Mouse (Mus musculus): ENCODE results near the gene Mcfd2. TPM values are rescaled to one million over a fixed set of nuclear protein-coding genes. Genes with fewer than 3 reads are reported as not detected.

The Mcfd2 gene
- total RNA-seq, 2 experiments from 2014 or later, result 41.8 to 46.4 TPM

DNA sequence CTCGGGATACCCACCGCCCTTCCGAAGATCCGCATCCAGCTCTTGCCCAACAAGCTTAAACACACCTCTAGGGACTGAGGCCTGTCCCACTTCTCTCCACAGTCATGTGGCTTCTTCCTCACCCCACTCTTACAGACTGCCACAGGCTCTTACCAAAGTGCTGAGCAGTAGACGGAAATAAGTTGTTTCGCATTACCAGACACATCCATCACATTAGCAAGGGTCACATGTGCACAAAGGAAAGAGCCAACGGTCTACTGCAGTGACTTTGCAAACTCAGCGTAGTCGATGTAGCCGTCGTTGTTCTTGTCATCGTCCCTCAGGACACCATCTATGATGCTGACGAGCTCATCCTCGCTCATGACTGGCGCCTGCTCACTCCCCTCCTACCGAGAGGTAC, 10.1 kb downstream of the Mcfd2 start:
- DNase-seq (ENCODE audit: low spot score), result no peak

GRCm38 (mm10) chr17:87254384-87254783, 11.4 kb downstream of the Mcfd2 start:
- DNase-seq (ENCODE audit: low spot score), result no peak
- intact Hi-C loops (cut with DNase I), result loop anchor here (10.0 kb wide), 1 partner anchor 770 kb away; no protein-coding TSS in a partner anchor

More for the DNA sequence above, 10.1 kb downstream of the Mcfd2 start:
- intact Hi-C loops (cut with DNase I), result loop anchor here (10.0 kb wide), 1 partner anchor 771 kb away; no protein-coding TSS in a partner anchor

DNA sequence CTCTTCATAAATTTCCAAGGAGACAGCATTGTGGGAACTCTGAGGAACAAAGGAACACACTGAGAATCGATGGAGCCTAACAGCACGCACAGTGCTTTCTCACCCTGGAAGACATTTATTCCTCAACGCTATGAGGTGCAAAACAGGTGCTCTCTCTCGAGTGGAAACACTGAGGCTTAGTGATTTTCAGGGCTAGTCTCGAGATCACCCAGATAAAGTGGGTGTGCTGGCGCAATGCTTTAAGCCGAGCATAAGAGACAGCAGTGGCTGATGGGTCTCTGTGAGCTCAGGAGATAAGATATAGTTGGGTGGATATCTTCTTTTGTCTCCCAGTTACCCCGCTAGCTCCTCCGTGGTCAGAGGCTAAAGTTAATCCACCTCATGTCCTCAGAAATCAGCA, 19.6 kb downstream of the Mcfd2 start:
- intact Hi-C loops (cut with DNase I), result loop anchor here (2.0 kb wide), 1 partner anchor 137 kb away; no protein-coding TSS in a partner anchor
- no peak for DNase-seq (ENCODE audit: low spot score)

DNA sequence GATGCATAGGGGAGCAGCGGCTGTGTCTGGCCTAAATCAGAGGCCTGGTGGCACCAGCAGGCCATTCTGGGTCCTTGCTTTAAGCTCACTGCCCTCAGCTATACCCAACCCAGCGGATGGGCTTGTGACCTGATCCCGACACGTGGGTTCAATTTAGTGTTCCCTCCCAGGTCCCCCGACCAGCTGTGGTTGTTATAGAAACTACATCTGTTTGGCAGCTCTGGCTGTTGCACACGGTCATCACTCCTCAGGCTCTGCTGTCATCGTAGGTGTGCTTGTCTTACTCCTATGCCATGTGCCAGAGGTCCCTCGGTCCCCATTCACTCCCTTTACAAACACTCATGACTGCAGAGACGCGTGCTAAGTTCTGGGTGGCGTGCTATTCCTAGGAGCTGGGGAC, 27.9 kb downstream of the Mcfd2 start:
- intact Hi-C loops (cut with DNase I), result no loop called here
- DNase-seq (ENCODE audit: low spot score), result no peak

DNA sequence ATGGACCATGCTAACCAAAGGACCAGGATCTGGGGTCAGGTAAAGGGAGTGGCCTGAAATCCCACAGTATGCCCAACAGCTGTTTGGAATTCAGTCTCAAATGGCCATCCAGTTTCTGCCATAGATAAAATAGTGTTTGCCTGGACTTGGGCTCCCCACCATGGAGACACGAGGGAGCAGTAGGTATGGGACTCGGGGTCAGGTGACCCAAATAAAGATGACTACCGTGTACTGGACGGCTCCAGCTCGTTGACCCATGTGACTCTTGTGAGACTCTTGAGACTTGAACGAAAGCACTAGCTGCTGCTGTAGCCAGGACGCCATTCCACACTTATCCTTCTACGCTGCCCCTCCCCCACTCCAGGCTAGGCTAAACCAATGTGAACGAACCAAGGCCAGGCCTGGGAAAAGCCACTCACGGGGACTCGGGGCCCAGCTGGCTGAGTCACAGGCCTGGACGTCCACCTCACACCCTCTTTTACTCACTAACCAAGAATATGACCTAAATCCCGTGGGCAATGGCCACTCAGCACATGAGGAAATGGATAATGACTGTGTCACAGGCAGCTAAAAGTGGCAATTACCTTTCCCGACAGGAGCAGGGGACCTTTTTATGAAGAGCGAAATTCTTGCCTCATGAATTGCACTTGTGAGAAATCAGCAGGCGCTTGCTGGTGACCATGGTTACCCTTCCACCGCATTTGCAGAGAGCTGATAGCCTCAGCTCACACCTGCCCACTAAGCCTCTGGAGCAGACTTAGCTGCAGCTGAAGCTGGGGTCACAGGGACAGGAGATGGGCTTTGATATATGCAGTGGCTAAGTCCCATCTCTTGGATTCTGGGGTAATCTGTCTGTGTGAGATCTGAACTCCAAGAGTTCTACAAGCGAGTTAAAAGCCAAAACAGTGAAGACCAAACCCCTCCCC, 28.7 kb downstream of the Mcfd2 start:
- DNase-seq (ENCODE audit: low spot score), result no peak

DNA sequence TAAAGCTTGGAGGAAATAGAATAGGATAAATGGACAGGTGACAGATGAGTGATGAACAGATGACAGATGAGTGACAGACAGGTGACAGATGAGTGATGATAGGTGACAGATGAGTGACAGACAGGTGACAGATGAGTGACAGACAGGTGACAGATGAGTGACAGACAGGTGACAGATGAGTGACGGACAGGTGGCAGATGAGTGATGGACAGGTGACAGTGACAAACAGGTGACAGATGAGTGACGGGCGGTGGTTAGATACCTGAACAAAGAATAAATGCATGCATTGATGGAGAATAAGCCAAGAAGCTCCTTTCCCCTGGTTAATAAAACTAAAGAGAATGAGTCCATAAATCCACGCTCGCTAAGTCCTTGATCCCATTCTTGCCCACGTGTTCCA, 30.7 kb downstream of the Mcfd2 start:
- intact Hi-C loops (cut with DNase I), result no loop called here
- DNase-seq (ENCODE audit: low spot score), result no peak

More for the DNA sequence above, 28.7 kb downstream of the Mcfd2 start:
- intact Hi-C loops (cut with DNase I), result no loop called here

DNA sequence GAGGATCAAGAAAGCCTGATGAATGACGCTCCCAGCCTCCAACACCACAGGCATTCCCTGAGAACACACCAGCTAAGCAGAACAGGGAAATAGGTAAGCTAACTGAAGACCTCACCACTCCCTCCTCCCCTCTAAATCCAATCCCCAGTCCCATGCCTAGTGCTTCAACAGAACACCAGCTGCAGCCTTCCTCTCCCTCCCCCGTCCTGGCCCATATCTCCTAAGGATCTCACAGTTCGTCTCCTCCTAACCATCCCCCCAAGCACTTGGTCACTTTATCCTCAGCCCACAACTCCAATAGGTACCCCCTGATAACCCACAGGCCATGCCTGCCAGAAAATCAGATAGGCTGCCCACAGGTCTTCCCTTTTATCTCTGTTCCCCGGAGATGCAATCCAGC, 37.9 kb downstream of the Mcfd2 start:
- DNase-seq (ENCODE audit: low spot score), result no peak
- intact Hi-C loops (cut with DNase I), result no loop called here

DNA sequence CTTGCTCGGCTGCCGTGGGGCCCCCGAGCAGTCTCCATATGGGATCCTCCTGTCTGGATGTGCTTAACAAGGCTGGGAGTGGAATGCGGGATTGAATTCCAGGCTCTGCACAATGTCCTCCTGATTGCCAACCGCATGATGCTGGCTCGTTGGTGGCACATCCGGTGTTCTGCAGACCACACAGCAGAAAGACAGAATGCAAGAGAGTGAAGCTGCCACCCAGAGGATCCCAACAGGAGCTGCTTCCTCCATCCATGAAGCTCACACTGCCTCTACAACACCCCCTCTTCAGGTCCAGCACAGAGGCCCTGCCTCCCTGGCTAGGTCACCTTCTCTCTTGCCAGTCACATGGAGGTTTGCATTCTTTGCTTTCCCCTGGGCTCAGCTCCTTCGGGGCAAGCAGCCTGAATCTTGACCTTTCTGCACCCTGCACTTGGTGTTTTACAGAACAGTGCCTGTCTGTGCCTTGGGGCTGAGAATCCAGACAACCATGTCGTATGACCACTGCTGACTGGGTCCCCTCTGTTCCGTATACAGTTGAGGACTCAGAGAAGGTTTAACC, 39.6 kb downstream of the Mcfd2 start:
- intact Hi-C loops (cut with DNase I), result no loop called here
- DNase-seq (ENCODE audit: low spot score), result no peak

- DNase-seq (ENCODE audit: low spot score), result no peak
- intact Hi-C loops (cut with DNase I), result no loop called here
Measured at GRCm38 (mm10) chr17:87225384-87225783, 40.4 kb downstream of the Mcfd2 start.

DNA sequence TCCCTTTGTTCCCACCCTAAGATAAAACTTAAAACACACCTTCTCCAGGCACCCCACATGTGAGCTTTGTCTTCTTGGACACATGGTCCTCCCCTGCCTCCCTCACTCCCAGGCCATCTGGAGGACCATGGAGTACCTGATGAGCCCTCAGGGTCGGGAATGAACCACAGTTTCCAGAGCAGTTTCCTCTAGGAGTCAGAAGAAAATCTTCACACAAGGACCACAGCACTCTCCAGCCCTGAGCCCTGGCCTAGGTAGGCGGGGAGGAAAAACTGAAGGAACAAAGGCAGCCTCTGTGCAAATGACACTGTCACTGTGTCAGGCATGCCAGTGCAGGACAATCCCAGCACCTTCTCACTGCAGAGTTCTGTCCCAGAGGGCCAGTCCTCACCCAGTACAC, 41.3 kb downstream of the Mcfd2 start:
- no peak for DNase-seq (ENCODE audit: low spot score)
- intact Hi-C loops (cut with DNase I), result no loop called here

DNA sequence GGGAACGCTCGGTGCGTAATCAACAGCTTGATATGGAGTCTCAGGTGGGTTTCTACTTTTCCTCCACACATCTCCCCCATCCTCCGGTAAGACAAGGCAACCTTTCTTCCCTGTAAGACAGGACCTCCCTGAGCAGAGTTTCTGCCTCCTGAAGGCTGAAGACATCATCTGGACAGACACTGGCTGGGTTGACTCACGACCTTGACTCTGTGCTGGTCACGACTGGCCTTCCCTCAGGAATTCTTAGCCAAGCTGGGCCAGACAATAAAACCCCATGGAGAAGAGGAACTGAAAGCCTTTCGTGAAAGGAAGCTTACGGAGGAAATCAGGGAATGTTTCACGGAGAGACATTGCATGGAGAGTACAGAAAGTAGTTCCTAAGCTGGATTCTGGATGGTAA, 46.3 kb downstream of the Mcfd2 start:
- intact Hi-C loops (cut with DNase I), result no loop called here
- DNase-seq (ENCODE audit: low spot score), result no peak

- intact Hi-C loops (cut with DNase I), result loop anchor here (5.0 kb wide), 1 partner anchor 57 kb away; no protein-coding TSS in a partner anchor
- DNase-seq (ENCODE audit: low spot score), result no peak
Measured at GRCm38 (mm10) chr17:87214523-87214922, 51.2 kb downstream of the Mcfd2 start.

- intact Hi-C loops (cut with DNase I), result loop anchor here (5.0 kb wide), 1 partner anchor 53 kb away; no protein-coding TSS in a partner anchor
- DNase-seq (ENCODE audit: low spot score), result no peak
Measured at GRCm38 (mm10) chr17:87210525-87210924, 55.2 kb downstream of the Mcfd2 start.

DNA sequence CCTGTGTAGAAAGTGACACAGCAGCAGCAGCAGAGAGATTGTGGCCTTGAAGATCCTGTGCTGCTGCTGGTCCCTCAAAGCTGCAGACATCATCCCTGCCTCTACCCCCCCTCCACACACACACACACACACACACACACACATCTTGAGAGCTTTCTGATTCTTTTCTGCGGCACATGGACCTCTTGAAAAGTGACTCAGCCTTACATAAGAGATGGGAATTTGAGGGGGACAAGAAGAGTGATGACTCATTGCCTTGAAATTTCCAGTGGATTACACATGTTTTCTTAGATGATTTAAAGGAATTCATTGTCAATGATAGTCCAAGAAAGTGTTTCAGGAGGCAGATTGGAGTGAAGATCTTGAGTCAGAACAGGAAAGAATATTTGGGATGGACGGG, 58.9 kb downstream of the Mcfd2 start:
- DNase-seq (ENCODE audit: low spot score), result no peak
- intact Hi-C loops (cut with DNase I), result no loop called here

Other genes with a start within 250 kb of the Mcfd2 start
- gene Pigf, start 240.5 kb downstream of the Mcfd2 start, total RNA-seq (2021), result 1 to 10 TPM; 4.2 to 4.8 TPM
- 10 to 100 TPM; 38.8 to 46.8 TPM for gene Cript, start 240.4 kb downstream of the Mcfd2 start, total RNA-seq (2021)
- 10 to 100 TPM; 27.6 to 34.0 TPM for gene Socs5, start 158.3 kb downstream of the Mcfd2 start, total RNA-seq (2021)
- 10 to 100 TPM; 10.4 to 13.0 TPM for gene Ttc7, start 17.0 kb upstream of the Mcfd2 start, total RNA-seq (2021)
- not detected for gene Stpg4, start 161.8 kb upstream of the Mcfd2 start, total RNA-seq (2021)
- 100 to 1,000 TPM; 131 to 166 TPM for gene Calm2, start 181.0 kb upstream of the Mcfd2 start, total RNA-seq (2021)

All from heart, postnatal 25 days (tissue).